Mouse (Mus musculus) heart, postnatal 14 days (tissue): ENCODE measurements at regions not wholly inside any gene's neighbourhood (a gene's known extent, or its start where the extent isn't known, plus 50 kb on each side); places are given as distances from the start of the nearest gene placed in this dataset.

Experiments used
- DNase-seq, 2 experiments: peaks; one replicate each; pipeline ENCODE4 v3.0.0; 2021 to 2022
- intact Hi-C: fragments of 180-260 bp; cut with DNase I; formaldehyde crosslinking; loops from one replicate; pipeline ENCODE4 v1.15.1; 2025

- intact Hi-C loops, result no loop called here
- no peak for DNase-seq
Measured at GRCm38 (mm10) chr1:155041592-155041991, 57.8 kb downstream of the Ier5 start.

- intact Hi-C loops, result no loop called here
- no peak for DNase-seq
Measured at GRCm38 (mm10) chr1:155040939-155041371, 58.5 kb downstream of the Ier5 start.

DNA sequence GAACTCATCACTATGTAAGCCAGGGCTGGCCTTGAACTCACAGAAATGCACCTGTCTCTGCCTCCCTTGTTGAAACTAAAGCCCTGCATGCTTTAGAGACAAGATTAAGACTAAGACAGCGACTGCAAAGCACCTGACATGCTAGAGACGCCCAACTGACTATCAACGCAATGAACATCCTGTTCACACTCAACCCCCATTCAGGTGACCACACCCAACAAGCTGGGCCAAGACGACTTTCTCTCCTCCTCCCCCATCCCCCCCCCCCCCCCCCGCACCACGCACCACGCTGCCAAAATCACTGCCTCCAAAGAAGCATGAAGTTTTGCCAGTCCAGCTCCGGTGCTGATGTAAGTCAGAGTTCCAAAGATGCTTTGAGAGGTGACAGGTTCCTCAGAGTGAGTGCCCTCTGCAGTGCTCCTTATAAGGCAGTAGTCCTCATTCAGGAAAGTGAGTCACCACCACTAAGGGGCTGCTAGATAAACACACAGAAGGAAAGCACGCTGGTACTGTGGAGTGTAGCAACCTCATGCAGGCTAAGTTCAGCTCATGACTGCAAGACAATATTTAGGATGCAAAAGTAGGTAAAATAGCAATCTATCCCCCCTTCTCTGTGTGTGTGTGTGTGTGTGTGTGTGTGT is 59.2 kb downstream of the Ier5 start:
- no peak for DNase-seq
- intact Hi-C loops, result no loop called here

DNA sequence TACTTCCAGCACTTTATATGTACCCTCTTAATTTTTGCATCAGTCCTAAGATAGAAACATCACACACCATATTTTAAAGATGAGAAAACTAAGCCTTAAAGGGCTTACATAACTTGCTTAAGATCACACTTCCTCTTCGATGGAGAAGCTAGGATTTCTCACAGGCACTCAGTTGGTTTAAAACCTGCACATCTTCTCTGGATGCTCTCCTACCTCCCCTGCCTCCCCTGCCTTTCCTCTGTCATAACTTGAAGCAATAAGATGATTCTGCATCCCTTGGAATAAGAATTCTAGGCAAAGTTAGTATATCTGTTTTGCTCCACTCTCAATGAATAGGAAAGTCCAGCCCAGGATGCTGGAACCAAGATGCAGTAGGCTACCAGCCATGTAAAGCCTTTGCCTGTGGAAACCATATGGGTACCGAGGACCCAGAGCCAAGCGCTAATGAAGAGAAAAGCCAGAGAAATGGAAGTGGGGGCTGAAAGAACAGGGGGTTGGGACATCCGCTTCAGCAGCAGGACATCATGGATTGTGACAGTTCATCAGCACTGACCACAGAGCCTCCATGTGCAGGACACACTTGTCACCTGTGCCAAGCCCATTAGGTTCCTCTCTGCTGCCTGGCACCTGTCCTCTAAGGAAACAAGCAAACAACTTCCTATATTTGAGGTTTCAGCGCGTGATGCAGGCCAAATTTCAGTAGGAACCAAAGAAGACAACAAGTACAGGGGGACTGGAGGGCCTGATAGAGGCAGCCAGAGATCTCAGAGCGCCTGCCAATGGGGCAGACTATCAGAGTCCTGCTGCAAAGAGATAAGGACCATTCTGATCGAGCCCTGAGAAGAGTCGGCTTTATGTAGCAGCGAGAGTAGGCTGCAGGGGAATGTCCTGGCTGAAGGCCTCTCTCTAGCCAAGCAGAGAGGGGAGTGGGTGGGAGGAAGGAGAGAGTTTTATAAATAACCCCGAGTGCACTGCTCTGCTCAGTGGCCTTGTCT is 60.5 kb downstream of the Ier5 start:
- intact Hi-C loops, result no loop called here
- peak in 1 of 2 experiments; percentile 34 for DNase-seq

- intact Hi-C loops, result no loop called here
Measured at GRCm38 (mm10) chr1:155037479-155037878, 62.0 kb downstream of the Ier5 start.

GRCm38 (mm10) chr1:155030908-155031307 is 68.5 kb downstream of the Ier5 start:
- no peak for DNase-seq
- intact Hi-C loops, result no loop called here

More at GRCm38 (mm10) chr1:155037479-155037878, 62.0 kb downstream of the Ier5 start:
- no peak for DNase-seq

- intact Hi-C loops, result loop anchor here (10.0 kb wide), 1 partner anchor 505 kb away; no protein-coding TSS in a partner anchor
Measured at GRCm38 (mm10) chr1:155029195-155029879, 70.1 kb downstream of the Ier5 start.

GRCm38 (mm10) chr1:155028735-155029134 is 70.7 kb downstream of the Ier5 start:
- intact Hi-C loops, result loop anchor here (1.0 to 10.0 kb wide), 2 partner anchors 194 to 506 kb away; no protein-coding TSS in a partner anchor
- DNase-seq, result no peak

More at GRCm38 (mm10) chr1:155029195-155029879, 70.1 kb downstream of the Ier5 start:
- DNase-seq, result no peak

- no peak for DNase-seq
- intact Hi-C loops, result loop anchor here (1.0 to 10.0 kb wide), 2 partner anchors 194 to 507 kb away; no protein-coding TSS in a partner anchor
Measured at GRCm38 (mm10) chr1:155028147-155028546, 71.3 kb downstream of the Ier5 start.

DNA sequence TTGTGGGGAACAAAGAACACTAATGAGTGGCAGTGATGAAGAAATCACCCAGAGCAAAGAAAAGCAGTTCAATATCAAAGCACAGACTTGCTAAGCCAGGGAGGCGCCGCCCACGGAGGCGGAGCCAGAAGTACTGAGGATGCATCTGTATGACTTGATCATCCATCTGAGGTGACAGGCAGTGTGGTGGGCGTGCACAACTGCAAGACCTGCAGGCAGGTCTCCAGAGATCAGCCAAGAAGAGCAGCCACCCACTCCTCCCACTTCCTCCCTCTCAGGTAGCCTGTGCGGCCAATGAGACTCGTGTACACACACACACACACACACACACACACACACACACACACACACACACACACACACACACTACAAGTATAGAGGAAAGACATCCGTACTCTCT is 71.9 kb downstream of the Ier5 start:
- no peak for DNase-seq
- intact Hi-C loops, result loop anchor here (2.0 to 10.0 kb wide), 2 partner anchors 253 to 507 kb away; no protein-coding TSS in a partner anchor

DNA sequence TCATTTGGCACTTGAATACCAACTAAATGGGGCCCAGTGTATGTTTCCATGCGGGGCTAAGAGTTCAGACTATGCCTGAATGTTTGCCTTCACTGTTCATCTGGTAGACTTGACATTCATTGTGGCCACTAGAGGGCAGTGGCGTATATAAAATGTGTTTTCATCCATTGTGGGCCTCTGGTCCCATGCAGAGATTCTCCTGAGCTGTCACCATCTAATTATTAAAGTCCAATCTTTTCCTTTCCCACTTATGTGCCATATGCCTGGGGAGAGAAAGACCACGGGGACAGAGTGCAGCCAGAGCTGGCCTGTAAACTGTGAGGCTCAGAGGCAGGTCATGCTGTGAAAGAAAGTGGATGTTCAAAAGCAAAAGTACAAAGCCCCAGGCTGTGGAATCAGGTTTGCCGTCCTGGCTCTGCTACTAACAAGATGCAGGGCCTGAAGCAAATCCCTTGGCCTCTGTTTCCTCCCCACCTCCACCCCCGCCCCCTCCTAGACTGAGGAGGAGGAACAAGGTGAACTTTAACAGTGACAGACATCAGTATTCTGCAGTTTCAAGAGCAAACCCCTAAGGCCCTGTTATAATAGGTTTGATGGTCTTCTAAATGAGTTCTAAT is 73.5 kb downstream of the Ier5 start:
- peak; percentile 74 to 90 for DNase-seq
- intact Hi-C loops, result loop anchor here (1.0 to 10.0 kb wide), 3 partner anchors 23 to 509 kb away; no protein-coding TSS in a partner anchor

DNA sequence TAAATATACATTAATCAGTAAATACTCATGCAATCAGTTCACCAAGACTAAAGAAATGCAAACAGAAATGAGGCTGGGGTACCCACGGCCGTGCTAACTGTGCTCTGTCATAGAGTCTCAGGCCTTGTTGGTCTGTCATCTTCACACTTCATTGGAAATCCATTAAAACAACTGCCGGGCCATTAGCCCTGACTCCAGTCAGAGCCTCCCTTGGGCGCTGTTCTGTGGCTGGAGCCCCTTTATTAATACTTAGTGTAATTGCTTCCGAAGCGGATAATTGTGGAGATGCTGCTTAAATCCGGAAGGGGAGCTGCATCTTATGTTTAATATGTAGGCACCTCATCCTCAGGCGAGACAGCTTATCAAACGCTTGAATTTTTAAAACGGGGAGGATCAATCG is 76.1 kb downstream of the Ier5 start:
- DNase-seq, result no peak
- intact Hi-C loops, result loop anchor here (10.0 kb wide), 1 partner anchor 511 kb away; no protein-coding TSS in a partner anchor

DNA sequence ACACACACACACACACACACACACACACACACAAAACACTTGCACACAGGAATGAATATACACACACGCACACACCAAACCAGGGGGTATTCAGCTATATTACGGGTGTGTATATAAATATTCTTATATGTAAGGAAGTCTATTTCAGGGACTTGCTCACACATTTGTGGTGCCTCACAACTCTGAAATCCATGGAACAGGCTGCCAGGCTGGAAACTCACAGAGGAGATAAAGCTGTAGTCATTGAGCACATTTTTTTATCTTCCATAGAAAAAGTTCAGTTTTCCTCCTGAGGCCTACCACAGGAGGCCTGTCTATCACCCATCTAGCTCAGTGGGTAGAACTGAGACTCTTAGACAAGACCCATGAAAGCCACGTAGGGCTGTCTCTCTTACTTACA is 83.8 kb downstream of the Ier5 start:
- DNase-seq, result no peak
- intact Hi-C loops, result no loop called here

DNA sequence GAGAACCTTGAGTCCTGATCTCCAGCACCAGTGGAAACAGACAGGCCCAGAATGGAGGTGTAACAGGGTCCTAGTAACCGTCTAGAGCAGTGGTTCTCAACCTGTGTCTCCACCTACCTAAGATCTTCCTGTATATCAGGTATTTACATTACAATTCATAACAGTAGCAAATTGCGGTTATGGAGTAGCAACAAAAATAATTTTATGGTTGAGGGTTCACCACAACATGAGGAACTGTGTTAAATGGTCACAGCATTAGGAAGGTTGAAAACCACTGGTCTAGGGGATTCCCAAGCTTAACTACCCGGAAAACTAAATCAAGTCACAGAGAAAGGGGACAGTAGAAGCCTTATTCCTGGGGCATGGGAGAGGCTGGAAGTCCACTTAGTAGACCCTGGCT is 84.5 kb downstream of the Ier5 start:
- DNase-seq, result no peak
- intact Hi-C loops, result no loop called here

DNA sequence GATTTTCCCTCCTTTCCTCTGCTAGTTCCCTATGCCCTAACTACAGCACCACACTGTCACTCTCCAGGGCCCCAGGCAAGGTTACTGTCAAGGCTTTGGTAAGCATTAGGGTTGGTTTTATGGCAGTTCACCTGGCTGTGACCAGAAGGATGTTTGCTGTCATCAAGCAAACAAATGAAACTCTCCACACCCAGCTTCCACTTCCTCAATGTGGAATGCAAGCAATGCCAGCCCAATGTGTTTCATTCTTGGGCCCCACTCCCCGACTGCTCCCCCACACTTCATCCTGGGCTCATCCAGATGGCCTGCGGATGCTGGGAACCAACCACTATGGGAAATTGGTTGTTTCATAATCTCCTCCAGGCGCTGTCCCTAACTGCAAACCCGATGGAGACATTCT is 85.7 kb downstream of the Ier5 start:
- intact Hi-C loops, result no loop called here
- no peak for DNase-seq

DNA sequence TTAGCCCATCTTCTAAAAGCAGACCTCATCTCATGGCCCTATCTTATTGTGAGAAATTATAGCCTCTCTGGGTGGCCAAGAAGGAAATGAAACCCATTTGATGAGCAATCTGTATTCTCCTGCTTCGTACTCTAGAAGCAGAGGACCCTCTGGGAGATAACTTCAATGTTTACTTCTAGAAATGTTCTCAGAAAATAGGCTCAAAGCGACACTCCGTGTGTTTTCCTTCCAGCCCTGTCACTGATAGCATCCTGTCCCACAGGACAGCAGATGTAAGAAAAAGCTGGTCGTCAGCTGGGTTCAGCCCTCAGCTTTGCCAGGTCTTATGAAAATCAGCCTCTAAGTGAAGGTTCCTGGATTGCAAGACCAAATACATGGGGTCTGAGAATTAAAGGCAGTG is 86.1 kb downstream of the Ier5 start:
- no peak for DNase-seq
- intact Hi-C loops, result no loop called here

GRCm38 (mm10) chr1:155006539-155007486 is 92.6 kb downstream of the Ier5 start:
- intact Hi-C loops, result loop anchor here (1.0 to 10.0 kb wide), 3 partner anchors 125 to 722 kb away; partner anchors contain the start of gene Cacna1e
- DNase-seq, result peak; percentile 87 to 92

DNA sequence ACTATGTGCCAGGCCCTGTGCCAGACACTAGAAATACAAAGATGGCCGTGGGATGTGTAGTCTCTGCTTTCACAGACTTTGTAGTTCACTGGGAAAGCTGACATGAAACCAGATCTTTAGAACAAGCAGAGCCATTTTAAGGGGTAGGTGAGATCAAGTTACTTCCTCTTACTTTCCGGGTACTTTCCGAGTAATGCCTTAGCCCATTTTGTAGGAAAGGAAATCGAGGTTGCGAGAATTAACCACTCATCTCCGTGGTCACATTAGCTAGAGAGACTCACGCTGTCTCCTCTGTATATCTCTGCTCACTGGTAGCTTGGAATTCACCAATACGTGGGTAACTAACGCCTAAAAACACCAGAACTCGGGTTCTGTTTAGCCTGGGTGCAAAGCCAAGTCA is 93.3 kb downstream of the Ier5 start:
- DNase-seq, result no peak
- intact Hi-C loops, result loop anchor here (1.0 to 10.0 kb wide), 3 partner anchors 124 to 721 kb away; partner anchors contain the start of gene Cacna1e

DNA sequence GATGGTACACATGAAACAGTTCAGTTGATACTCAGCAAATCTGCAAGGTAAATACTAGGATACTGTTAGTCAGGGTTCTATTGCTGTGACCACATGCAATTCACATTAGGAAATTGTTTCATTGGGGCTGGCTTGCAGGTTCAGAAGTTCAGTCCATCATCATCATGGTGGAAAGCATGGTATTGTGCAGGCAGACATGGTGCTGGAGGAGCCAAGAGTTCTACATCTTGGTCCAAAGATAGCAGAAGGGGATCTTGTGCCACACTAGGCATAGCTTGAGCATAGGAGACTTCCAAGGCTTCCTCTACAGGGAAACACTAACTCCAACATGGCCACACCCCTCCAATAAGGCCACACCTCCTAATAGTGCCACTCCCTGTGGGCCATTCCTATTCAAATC is 99.1 kb downstream of the Ier5 start:
- no peak for DNase-seq
- intact Hi-C loops, result loop anchor here (10.0 kb wide), 1 partner anchor 716 kb away; no protein-coding TSS in a partner anchor
